Mouse (Mus musculus) ES-E14 (cell line): Measurements from ENCODE around the gene Eif4g1.

Experiments
- CHD2 ChIP-seq: IDR thresholded peaks from 2 replicates; pipeline ENCODE4 v1.6.1; 2014; ENCODE audit warnings: mild to moderate bottlenecking, low read depth, low read length, inconsistent platforms
- MAFK ChIP-seq: IDR thresholded peaks from 2 replicates; pipeline ENCODE4 v1.6.1; 2014; ENCODE audit warnings: mild to moderate bottlenecking, low read depth, low read length, inconsistent platforms; ENCODE audit not compliant: insufficient read depth
- ZNF384 ChIP-seq: IDR thresholded peaks from 2 replicates; pipeline ENCODE4 v1.6.1; 2012; ENCODE audit warnings: low read depth, low read length, inconsistent platforms

DNA sequence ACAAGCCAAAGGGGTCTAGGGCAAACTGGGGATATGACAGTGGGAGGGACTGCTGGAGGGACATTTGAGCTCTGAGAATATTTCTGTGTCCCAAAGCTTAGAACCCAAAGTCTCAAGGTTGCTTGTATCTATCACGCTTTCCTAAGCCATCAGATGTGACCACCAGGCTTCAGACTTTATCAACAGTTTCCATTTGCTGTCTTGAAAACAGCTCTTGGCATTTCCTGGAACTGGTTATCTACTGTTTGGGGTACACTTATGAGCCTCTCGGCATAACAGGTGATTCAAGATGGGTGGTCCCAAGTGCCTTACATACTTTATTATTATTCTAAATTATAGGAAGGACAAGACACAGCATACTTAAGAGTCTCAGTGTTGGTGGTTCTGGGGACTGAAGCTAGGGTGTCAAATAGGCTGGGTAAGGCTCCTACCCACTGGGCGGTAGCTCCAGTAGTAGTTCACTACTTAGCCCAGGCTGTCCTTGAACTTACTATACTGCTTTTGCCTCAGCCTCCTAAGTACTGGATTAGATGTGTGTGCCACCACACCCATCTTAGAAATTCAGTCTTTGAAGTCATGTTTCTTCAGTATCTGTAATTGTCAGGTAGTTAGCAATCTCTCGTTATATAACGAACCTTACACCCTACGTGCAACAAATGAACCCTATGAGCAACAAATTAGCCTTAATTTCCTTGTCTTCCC is 35.7 kb downstream of the Eif4g1 start:
- TF ChIP-seq ZNF384 (no peak), MAFK (no peak), CHD2 (no peak)
